Mouse (Mus musculus) liver, adult 2 months (tissue): ENCODE measurements around the gene Olfr523.

Experiments used
- CTCF ChIP-seq: fragments of 200-500 bp; IDR thresholded peaks from 2 replicates; pipeline ENCODE4 v1.5.1; 2011; ENCODE audit warnings: low read depth, low read length, control low read depth
- POLR2A ChIP-seq: fragments of 200-500 bp; IDR thresholded peaks from 2 replicates; pipeline ENCODE4 v1.6.1; 2011; ENCODE audit warnings: low read length, control low read depth; ENCODE audit not compliant: insufficient read depth; ENCODE audit errors: extremely low read depth

- TF ChIP-seq CTCF: peak; percentile 91
- TF ChIP-seq POLR2A: no peak
These were observed 31.7 kb upstream of the Olfr523 start for GRCm38 (mm10) chr7:140141350-140141749.
